Mouse (Mus musculus) intestine, embryonic 16.5 days (tissue): Measurements from ENCODE around the gene Noct. TPM values are rescaled to one million over a fixed set of nuclear protein-coding genes. Genes with fewer than 3 reads are reported as not detected.

Experiments used
- ATAC-seq: fragments of 200-750 bp; cut with Nextera tagmentation; 2 replicates; pipeline ENCODE4 v1.8.0; 2017; ENCODE audit warnings: moderate TSS enrichment, moderate library complexity
- H3K27ac ChIP-seq: fragments of 300-500 bp; sonication (generic); 2 replicates; pipeline ENCODE4 v1.5.1; 2014; ENCODE audit warnings: mild to moderate bottlenecking, low read length
- H3K27me3 ChIP-seq: fragments of 300-500 bp; sonication (generic); replicated peaks from 2 replicates; pipeline ENCODE4 v1.6.1; 2014; ENCODE audit warnings: low read length, control low read depth, mixed read lengths; ENCODE audit not compliant: control insufficient read depth, insufficient read depth
- H3K36me3 ChIP-seq: fragments of 300-500 bp; sonication (generic); 2 replicates; pipeline ENCODE4 v1.6.1; 2014; ENCODE audit warnings: low read length, control low read depth; ENCODE audit not compliant: control insufficient read depth, insufficient read depth
- H3K4me1 ChIP-seq: fragments of 300-500 bp; sonication (generic); 2 replicates; pipeline ENCODE4 v1.6.1; 2014; ENCODE audit warnings: low read length, control low read depth, mixed read lengths; ENCODE audit not compliant: control insufficient read depth, insufficient read depth
- H3K4me2 ChIP-seq: fragments of 300-500 bp; sonication (generic); 2 replicates; pipeline ENCODE4 v1.6.1; 2014; ENCODE audit warnings: low read depth, low read length, control low read depth
- H3K4me3 ChIP-seq: fragments of 300-500 bp; sonication (generic); 2 replicates; pipeline ENCODE4 v1.5.1; 2014; ENCODE audit warnings: mild to moderate bottlenecking, low read length
- H3K9ac ChIP-seq: fragments of 300-500 bp; sonication (generic); 2 replicates; pipeline ENCODE4 v1.6.1; 2014; ENCODE audit warnings: low read depth, low read length
- H3K9me3 ChIP-seq: fragments of 300-500 bp; sonication (generic); 2 replicates; pipeline ENCODE4 v1.6.1; 2016; ENCODE audit warnings: low read length, control low read depth; ENCODE audit not compliant: control insufficient read depth
- WGBS: fragments of 180-500 bp; shearing (Covaris S2); extraction: QIAGEN DNeasy Blood & Tissue Kit; methylation state at CpG from one replicate; pipeline ENCODE4 v1.1.7; 2014; 5-methylcytosine and 5-hydroxymethylcytosine counted together
- polyA plus RNA-seq: library from polyadenylated mRNA; unstranded; fragments of >200 nt; fragmentation: Nextera tagmentation; extraction: Ambion mirVana; gene quantifications from 2 replicates; pipeline ENCODE4 v1.2.1, GENCODE M21; 2015

Gene Noct
- polyA plus RNA-seq, 1 experiment from 2014 or later, result 4.9 TPM

- Histone ChIP-seq H3K9me3 (no peaks in the 10 kb centered on the region), H3K27me3 (no peaks in the 10 kb centered on the region), H3K4me3 (no peak overlapping the region), H3K4me2 (no peak overlapping the region), H3K36me3 (0 out of 2 replicates have a peak, but pooled peaks cover 17% of the 10 kb centered on the region), H3K27ac (no peak overlapping the region), H3K9ac (no peak overlapping the region), H3K4me1 (no peaks in the 10 kb centered on the region)
- no peak for ATAC-seq
- 92% methylated on average over 13 of the region's 13 CpGs for WGBS
Observed at GRCm38 (mm10) chr3:51249866-51250265, 25.6 kb downstream of the Noct start.

GRCm38 (mm10) chr3:51251057-51251456, 26.8 kb downstream of the Noct start:
- Histone ChIP-seq H3K9me3 (no peaks in the 10 kb centered on the region), H3K27ac (no peak overlapping the region), H3K9ac (no peak overlapping the region), H3K4me1 (no peaks in the 10 kb centered on the region), H3K36me3 (peaks cover 20% of the 10 kb centered on the region; the same call in 1 of the 2 replicates), H3K27me3 (no peaks in the 10 kb centered on the region), H3K4me3 (no peak overlapping the region), H3K4me2 (no peak overlapping the region)
- ATAC-seq, result no peak
- 84% methylated on average over 5 of the region's 5 CpGs for WGBS

GRCm38 (mm10) chr3:51252223-51252622, 28.0 kb downstream of the Noct start:
- H3K4me3 ChIP-seq, result no peak overlapping the region
- no peak overlapping the region for H3K4me2 ChIP-seq
- H3K36me3 ChIP-seq, result peaks cover 20% of the 10 kb centered on the region; the same call in 1 of the 2 replicates
- no peak overlapping the region for H3K9ac ChIP-seq
- no peaks in the 10 kb centered on the region for H3K27me3 ChIP-seq
- H3K9me3 ChIP-seq, result no peaks in the 10 kb centered on the region
- 100% methylated on average over 1 of the region's 1 CpGs for WGBS
- H3K4me1 ChIP-seq, result no peaks in the 10 kb centered on the region
- ATAC-seq, result no peak
- H3K27ac ChIP-seq, result no peak overlapping the region

DNA sequence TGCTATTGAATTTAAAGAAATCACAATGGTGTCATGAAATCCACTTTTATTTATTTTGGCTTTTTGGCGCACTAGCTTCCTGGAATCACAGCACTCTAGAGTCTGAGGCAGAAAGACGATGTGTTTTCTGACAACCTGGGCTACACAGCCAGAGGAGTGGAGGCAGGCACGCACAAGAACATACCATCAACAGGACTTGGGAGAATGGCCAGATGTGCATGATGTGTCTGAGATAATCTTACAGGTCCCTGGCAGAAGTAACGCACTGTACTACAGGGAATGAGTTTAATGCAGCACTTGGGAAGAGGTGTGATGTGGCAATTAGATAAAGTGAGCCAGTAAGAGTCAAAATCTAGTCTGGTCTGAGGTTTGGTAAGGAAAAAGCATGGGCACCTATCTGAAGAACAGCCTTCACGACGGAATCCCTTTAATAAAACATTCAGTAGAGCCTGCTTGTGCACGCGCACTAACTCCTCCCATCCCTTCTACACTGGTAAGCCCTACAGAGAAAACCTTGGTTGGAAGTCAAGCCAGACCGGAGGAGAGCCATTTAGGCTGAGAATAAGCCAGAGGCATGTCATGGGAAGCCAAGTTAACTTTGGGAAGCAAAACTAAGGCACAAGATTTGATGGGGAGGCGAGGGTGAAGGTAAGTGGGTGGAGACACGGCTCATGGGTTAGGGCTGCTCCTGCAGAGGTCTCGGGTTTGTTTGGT, 28.6 kb downstream of the Noct start:
- ATAC-seq, result no peak

GRCm38 (mm10) chr3:51254784-51255183, 30.5 kb downstream of the Noct start:
- Histone ChIP-seq H3K27ac (no peak overlapping the region), H3K9ac (no peak overlapping the region), H3K9me3 (no peaks in the 10 kb centered on the region), H3K4me3 (no peak overlapping the region), H3K27me3 (no peaks in the 10 kb centered on the region), H3K36me3 (peaks cover 23% of the 10 kb centered on the region), H3K4me2 (no peak overlapping the region), H3K4me1 (no peaks in the 10 kb centered on the region)
- 86% methylated on average over 7 of the region's 7 CpGs for WGBS
- no peak for ATAC-seq

More for the DNA sequence above, 28.6 kb downstream of the Noct start:
- Histone ChIP-seq H3K36me3 (peaks cover 20% of the 10 kb centered on the region; the same call in 1 of the 2 replicates), H3K27me3 (no peaks in the 10 kb centered on the region), H3K4me1 (no peaks in the 10 kb centered on the region), H3K9ac (no peak overlapping the region), H3K4me3 (no peak overlapping the region), H3K4me2 (no peak overlapping the region), H3K9me3 (no peaks in the 10 kb centered on the region), H3K27ac (no peak overlapping the region)
- WGBS, result 89% methylated on average over 12 of the region's 12 CpGs

DNA sequence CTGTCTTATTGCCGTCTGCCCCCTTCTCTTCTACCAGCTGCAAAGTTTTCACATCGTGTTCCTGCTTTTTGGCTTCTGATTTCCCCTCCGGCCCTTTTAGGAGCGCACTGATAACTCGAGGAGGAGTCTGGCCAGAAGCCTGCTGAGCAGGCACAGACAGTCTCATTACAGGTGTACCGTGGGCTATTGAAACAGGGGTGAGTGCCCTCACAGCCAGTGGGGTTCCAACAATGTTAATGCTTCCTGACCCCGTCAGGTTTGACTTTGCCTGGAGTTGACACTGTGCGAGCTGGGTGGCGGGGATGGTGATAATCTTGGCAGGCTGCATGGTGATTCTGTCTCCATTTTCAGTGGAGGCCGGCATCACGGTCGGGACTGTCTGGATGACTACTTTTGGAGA, 32.2 kb downstream of the Noct start:
- H3K27me3 ChIP-seq, result no peaks in the 10 kb centered on the region
- H3K36me3 ChIP-seq, result peaks cover 24% of the 10 kb centered on the region
- no peaks in the 10 kb centered on the region for H3K9me3 ChIP-seq
- H3K4me3 ChIP-seq, result no peak overlapping the region
- H3K9ac ChIP-seq, result no peak overlapping the region
- no peaks in the 10 kb centered on the region for H3K4me1 ChIP-seq
- H3K27ac ChIP-seq, result no peak overlapping the region
- no peak overlapping the region for H3K4me2 ChIP-seq
- 88% methylated on average over 12 of the region's 12 CpGs for WGBS
- ATAC-seq, result no peak

DNA sequence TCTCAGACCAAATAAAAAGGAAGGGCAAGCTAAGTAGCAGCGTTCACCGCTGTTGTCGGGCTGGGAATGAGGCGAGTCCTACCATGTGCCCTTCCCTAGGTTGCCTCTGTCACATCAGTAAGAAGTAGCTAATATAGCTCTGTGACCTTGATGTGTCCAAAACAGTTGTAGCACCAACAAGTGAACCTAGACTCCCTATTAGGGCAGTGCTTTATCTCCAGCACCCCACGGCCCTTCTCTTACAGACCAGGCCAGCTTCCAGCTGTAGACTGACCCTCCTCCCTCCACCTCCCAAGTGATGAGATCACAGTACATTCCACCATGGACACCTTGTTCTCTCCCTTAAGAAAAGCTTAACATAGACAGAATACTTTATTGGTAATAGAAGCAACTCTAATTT, 33.8 kb downstream of the Noct start:
- no peak for ATAC-seq
- Histone ChIP-seq H3K36me3 (peaks cover 27% of the 10 kb centered on the region), H3K27ac (no peak overlapping the region), H3K9me3 (no peaks in the 10 kb centered on the region), H3K4me1 (no peaks in the 10 kb centered on the region), H3K9ac (no peak overlapping the region), H3K4me2 (no peak overlapping the region), H3K27me3 (no peaks in the 10 kb centered on the region), H3K4me3 (no peak overlapping the region)
- WGBS, result 89% methylated on average over 5 of the region's 5 CpGs

- no peak overlapping the region for H3K4me3 ChIP-seq
- H3K4me2 ChIP-seq, result no peak overlapping the region
- no peak overlapping the region for H3K27ac ChIP-seq
- no peak overlapping the region for H3K9ac ChIP-seq
- ATAC-seq, result no peak
- whole genome bisulfite sequencing, result 78% methylated on average over 8 of the region's 8 CpGs
- no peaks in the 10 kb centered on the region for H3K4me1 ChIP-seq
- H3K36me3 ChIP-seq, result peaks cover 18% of the 10 kb centered on the region
- no peaks in the 10 kb centered on the region for H3K9me3 ChIP-seq
- H3K27me3 ChIP-seq, result no peaks in the 10 kb centered on the region
Observed at GRCm38 (mm10) chr3:51262942-51263341, 38.7 kb downstream of the Noct start.

DNA sequence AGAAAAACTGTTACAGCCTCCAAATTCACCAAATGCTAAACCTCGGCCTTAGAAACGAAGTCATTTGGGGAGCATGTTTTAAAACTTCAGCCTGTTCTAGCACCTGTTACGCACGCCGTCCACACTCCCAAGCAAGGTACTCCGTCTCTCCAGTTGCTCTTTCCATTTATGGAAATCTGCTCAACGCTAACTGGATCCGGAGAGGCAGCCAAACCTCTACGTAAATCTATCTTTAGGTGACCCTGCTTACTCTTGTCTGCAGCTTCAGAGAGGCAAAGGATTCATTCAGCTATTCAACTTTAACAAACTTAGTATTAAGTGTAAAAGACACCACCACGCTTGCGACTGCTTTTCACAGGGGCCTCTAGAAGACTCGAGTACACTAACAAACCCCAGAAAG, 44.2 kb downstream of the Noct start:
- no peaks in the 10 kb centered on the region for H3K27me3 ChIP-seq
- H3K9me3 ChIP-seq, result no peaks in the 10 kb centered on the region
- H3K9ac ChIP-seq, result no peak overlapping the region
- H3K4me2 ChIP-seq, result no peak overlapping the region
- H3K36me3 ChIP-seq, result peaks cover 7% of the 10 kb centered on the region; the same call in 1 of the 2 replicates
- H3K4me1 ChIP-seq, result peaks cover 7% of the 10 kb centered on the region; the same call in 1 of the 2 replicates
- WGBS, result 70% methylated on average over 12 of the region's 12 CpGs
- H3K4me3 ChIP-seq, result no peak overlapping the region
- peak overlapping the region; percentile 52 for H3K27ac ChIP-seq
- ATAC-seq, result no peak
